Mouse (Mus musculus) neural tube, embryonic 14.5 days (tissue): Measurements from ENCODE around the gene Glis3. TPM values are rescaled to one million over a fixed set of nuclear protein-coding genes. Genes with fewer than 3 reads are reported as not detected.

Experiments used
- ATAC-seq: fragments of 200-750 bp; cut with Nextera tagmentation; 2 replicates; pipeline ENCODE4 v1.8.0; 2017; ENCODE audit warnings: low read depth, mild to moderate bottlenecking, moderate TSS enrichment, moderate library complexity
- H3K27ac ChIP-seq: fragments of 300-500 bp; sonication (generic); 2 replicates; pipeline ENCODE4 v1.5.1; 2014; ENCODE audit warnings: low read depth, mild to moderate bottlenecking, control low read depth, low read length, moderate library complexity, mixed read lengths
- H3K27me3 ChIP-seq: fragments of 300-500 bp; sonication (generic); 2 replicates; pipeline ENCODE4 v1.6.1; 2014; ENCODE audit warnings: low read length; ENCODE audit not compliant: control insufficient read depth, insufficient read depth
- H3K36me3 ChIP-seq: fragments of 300-500 bp; sonication (generic); 2 replicates; pipeline ENCODE4 v1.6.1; 2014; ENCODE audit warnings: low read length, mixed read lengths; ENCODE audit not compliant: control insufficient read depth, insufficient read depth
- H3K4me1 ChIP-seq: fragments of 300-500 bp; sonication (generic); 2 replicates; pipeline ENCODE4 v1.6.1; 2014; ENCODE audit warnings: low read length; ENCODE audit not compliant: control insufficient read depth, insufficient read depth
- H3K4me2 ChIP-seq: fragments of 300-500 bp; sonication (generic); 2 replicates; pipeline ENCODE4 v1.6.1; 2014; ENCODE audit warnings: mild to moderate bottlenecking, low read depth, low read length, control low read depth
- H3K4me3 ChIP-seq: fragments of 300-500 bp; sonication (generic); 2 replicates; pipeline ENCODE4 v1.5.1; 2014; ENCODE audit warnings: low read depth, low read length, control low read depth, mixed read lengths
- H3K9ac ChIP-seq: fragments of 300-500 bp; sonication (generic); replicated peaks from 2 replicates; pipeline ENCODE4 v1.6.1; 2014; ENCODE audit warnings: low read depth, mild to moderate bottlenecking, control low read depth, low read length, mixed read lengths
- H3K9me3 ChIP-seq: fragments of 300-500 bp; sonication (generic); 2 replicates; pipeline ENCODE4 v1.6.1; 2016; ENCODE audit warnings: low read length; ENCODE audit not compliant: control insufficient read depth
- WGBS: fragments of 180-500 bp; shearing (Covaris S2); extraction: QIAGEN DNeasy Blood & Tissue Kit; methylation state at CpG from one replicate; pipeline ENCODE4 v1.1.7; 2014; 5-methylcytosine and 5-hydroxymethylcytosine counted together
- polyA plus RNA-seq: library from polyadenylated mRNA; unstranded; fragments of >200 nt; fragmentation: Nextera tagmentation; extraction: Ambion mirVana; gene quantifications from 2 replicates; pipeline ENCODE4 v1.2.1, GENCODE M21; 2014

The Glis3 gene
- polyA plus RNA-seq, 1 experiment from 2014 or later: 2.7 TPM

DNA sequence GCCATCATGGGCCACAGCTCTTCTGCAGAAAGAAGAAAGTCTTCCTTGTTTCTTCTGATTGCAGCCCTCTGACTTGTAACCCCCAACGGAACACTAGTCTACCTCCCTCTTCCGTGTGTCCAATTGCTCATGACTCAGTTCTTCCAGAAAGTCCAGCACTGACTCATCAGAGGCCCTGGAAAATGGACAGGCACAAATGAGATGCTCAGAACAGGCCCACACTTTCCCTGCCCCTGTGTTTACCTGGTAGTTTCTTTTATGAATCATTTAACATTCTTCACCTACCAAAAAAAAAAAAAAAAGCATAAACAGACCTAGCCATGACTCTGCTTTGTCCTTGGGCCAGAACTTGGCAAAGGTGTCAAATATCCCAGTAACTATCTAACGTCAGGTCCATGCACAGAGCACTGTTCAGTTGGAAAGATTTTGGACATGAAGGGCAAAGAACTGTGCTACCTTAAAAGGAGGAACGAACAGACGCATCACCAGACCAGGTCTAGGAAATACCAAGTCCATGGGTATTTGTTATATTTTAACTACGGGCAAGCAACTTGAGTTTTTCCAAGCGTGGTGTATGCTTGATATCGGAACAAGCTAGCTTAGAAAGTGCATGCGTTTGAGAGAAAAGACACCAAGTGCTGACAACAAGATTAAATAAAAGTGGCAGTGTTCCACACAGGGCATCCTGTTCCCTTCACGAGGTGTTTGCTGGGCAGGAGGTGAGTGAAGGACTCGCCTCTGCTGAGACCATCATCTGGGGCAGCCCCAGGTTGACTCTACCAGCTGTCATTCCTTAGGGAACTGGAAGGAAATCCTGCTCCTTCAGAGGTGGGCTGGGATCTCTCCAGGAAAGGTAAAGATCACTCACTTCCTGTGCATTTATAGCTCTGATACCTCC lies 58.0 kb downstream of the Glis3 start:
- 91% methylated on average over 11 of the region's 11 CpGs for WGBS
- Histone ChIP-seq H3K27ac (no peak overlapping the region), H3K4me3 (no peak overlapping the region), H3K36me3 (no peaks in the 10 kb centered on the region), H3K4me1 (no peaks in the 10 kb centered on the region), H3K9ac (no peak overlapping the region), H3K9me3 (no peaks in the 10 kb centered on the region), H3K27me3 (no peaks in the 10 kb centered on the region), H3K4me2 (no peak overlapping the region)
- ATAC-seq: no peak

DNA sequence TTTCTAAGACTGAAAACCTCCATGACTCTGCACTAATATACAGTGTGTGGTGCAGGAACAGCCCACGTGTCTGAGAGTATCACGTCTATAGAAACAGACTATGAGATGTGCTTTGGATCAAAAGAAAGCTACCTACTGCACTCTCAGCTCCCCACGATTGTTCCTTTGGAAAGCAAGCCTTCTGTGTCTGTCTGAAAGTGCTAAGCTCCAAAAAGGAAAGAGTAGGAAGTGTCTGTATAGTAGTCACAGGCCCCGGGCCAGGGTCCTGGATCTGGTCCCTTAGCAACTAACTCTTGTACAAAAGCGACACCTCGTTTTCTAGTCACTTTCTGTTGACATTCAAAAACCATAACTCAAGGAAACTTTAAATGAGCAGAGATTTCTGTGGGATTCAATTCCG lies 62.1 kb downstream of the Glis3 start:
- no peaks in the 10 kb centered on the region for H3K9me3 ChIP-seq
- H3K4me2 ChIP-seq: no peak overlapping the region
- no peaks in the 10 kb centered on the region for H3K36me3 ChIP-seq
- WGBS: 91% methylated on average over 7 of the region's 7 CpGs
- no peaks in the 10 kb centered on the region for H3K4me1 ChIP-seq
- no peaks in the 10 kb centered on the region for H3K27me3 ChIP-seq
- H3K4me3 ChIP-seq: no peak overlapping the region
- no peak overlapping the region for H3K27ac ChIP-seq
- ATAC-seq: no peak
- no peak overlapping the region for H3K9ac ChIP-seq

DNA sequence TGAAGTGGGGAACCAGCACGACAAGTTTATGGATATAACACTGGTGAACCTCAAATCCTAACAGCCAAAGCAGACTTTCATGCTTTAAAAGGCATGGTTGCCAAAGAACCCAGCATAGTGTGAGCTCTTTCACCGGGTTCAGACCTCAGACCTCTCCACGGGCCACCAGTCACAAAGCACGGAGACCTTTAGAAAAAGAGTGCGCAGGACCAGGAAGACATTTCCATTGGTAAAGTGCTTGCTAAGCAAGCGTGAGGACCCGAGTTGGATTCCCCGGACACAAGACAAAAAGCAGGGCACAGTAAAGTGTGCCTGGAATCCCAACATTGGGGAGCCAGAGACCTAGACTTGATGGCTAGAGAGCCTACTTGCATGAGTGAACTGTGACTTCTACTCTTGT lies 62.7 kb downstream of the Glis3 start:
- no peak for ATAC-seq
- Histone ChIP-seq H3K4me2 (no peak overlapping the region), H3K9ac (no peak overlapping the region), H3K4me3 (no peak overlapping the region), H3K9me3 (no peaks in the 10 kb centered on the region), H3K4me1 (no peaks in the 10 kb centered on the region), H3K27ac (no peak overlapping the region), H3K27me3 (no peaks in the 10 kb centered on the region), H3K36me3 (no peaks in the 10 kb centered on the region)
- 66% methylated on average over 8 of the region's 8 CpGs for WGBS

DNA sequence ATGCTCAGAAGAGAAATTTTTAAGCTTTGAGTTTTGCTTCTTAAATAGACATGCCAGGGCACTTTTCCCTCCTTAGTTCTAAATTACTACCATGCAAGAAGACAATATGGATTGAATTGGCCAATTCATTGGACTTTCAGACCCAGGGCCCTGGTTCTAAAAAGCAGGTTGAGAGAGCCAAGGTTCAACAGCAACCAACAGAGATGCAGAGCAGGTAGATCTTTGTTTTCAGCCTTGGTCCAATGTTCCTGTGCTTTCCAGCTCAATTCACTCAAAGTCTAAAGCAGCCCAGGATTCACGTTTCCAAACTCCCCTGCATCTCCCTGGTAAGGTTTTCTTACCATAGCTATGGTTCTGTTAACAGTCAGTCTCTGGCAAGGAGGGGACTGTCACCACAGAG lies 63.4 kb downstream of the Glis3 start:
- Histone ChIP-seq H3K27me3 (no peaks in the 10 kb centered on the region), H3K4me1 (no peaks in the 10 kb centered on the region), H3K27ac (no peak overlapping the region), H3K9me3 (no peaks in the 10 kb centered on the region), H3K9ac (no peak overlapping the region), H3K36me3 (no peaks in the 10 kb centered on the region), H3K4me2 (no peak overlapping the region), H3K4me3 (no peak overlapping the region)
- 57% methylated on average over 1 of the region's 1 CpGs for WGBS
- no peak for ATAC-seq

DNA sequence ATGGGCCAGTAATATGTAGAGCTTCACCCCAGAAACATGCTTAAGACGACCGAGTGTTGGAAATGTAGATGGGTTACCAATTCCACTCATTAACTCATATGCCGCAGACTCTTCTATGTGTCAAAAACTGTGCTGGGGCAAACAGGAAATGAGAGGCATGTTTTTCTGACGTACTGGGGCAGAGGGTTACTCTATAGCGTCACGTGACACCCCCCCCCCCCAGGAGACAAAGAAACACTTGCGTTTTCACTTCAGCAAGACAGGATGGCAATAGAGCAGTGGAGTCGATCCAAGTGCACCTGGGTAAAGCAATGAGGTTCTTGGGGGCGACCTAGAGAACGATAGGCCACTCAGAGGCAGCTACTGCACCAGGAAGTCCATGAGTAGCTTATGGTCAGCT lies 67.6 kb downstream of the Glis3 start:
- no peak for ATAC-seq
- Histone ChIP-seq H3K9ac (no peak overlapping the region), H3K27ac (no peak overlapping the region), H3K4me2 (no peak overlapping the region), H3K4me1 (no peaks in the 10 kb centered on the region), H3K27me3 (no peaks in the 10 kb centered on the region), H3K36me3 (no peaks in the 10 kb centered on the region), H3K4me3 (no peak overlapping the region), H3K9me3 (no peaks in the 10 kb centered on the region)
- WGBS: 93% methylated on average over 10 of the region's 10 CpGs

DNA sequence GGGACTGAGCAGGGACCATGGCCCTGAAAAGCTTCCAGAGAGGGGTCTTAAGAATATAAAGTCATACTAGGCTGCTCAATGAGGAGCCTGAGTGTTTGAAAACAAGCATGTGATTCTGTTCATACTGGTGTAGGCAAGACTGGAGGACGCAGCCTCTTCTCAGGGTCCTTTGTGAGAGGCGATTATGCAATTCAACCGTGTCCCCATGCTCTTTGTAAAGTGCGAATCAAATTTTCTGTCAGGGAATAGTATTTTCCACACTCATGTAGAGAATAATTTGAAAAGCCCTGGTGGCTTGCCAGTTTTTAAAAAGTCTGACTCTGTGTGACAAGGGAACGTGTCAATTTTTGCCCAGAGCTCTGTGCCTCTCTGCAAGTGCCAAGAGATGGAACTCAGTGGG lies 71.1 kb downstream of the Glis3 start:
- Histone ChIP-seq H3K27ac (no peak overlapping the region), H3K4me3 (no peak overlapping the region), H3K9ac (no peak overlapping the region), H3K36me3 (no peaks in the 10 kb centered on the region), H3K9me3 (no peaks in the 10 kb centered on the region), H3K4me2 (no peak overlapping the region), H3K4me1 (no peaks in the 10 kb centered on the region), H3K27me3 (no peaks in the 10 kb centered on the region)
- 30% methylated on average over 5 of the region's 5 CpGs for WGBS
- ATAC-seq: no peak

DNA sequence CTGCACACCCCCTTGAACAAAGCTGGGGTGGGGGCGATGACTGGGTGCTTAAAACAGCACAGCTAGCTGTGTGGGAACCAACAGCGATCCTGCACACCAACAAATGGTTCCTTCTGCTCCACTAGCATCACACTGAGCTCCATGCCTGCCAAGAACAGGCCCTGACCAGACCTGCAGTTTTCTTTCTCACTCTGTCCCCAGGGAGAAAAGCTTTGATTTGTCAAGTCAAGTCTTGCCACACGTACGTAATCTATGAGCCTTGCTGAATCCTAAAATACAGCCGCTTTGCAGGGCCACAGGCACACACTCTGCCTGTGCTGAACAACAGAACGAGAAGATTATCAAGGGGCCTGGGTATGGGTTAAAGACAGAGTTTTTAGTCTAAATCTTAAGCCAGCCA lies 71.6 kb downstream of the Glis3 start:
- no peak for ATAC-seq
- H3K4me2 ChIP-seq: no peak overlapping the region
- H3K9me3 ChIP-seq: no peaks in the 10 kb centered on the region
- H3K36me3 ChIP-seq: no peaks in the 10 kb centered on the region
- 57% methylated on average over 6 of the region's 6 CpGs for WGBS
- no peaks in the 10 kb centered on the region for H3K4me1 ChIP-seq
- no peak overlapping the region for H3K9ac ChIP-seq
- no peaks in the 10 kb centered on the region for H3K27me3 ChIP-seq
- H3K27ac ChIP-seq: no peak overlapping the region
- no peak overlapping the region for H3K4me3 ChIP-seq

DNA sequence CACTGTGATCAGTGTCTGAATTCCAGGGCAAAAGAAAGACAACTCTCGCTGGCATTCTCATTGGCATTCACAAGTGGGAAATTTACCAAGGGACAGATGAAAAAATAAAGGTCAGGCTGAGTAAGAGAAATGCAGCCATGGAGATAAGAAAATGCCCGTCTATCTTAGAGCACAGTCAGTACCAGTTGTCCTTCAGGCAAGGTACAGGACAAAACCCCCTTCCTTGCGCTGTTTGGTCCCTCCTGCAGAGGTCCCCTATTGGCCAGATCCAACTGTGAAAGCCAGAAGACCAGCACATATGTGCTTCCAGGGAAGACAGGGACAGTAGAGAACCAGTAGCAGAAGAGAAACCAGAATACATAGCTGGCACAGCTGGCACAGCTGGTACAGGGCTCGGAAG lies 79.0 kb downstream of the Glis3 start:
- Histone ChIP-seq H3K4me3 (no peak overlapping the region), H3K27me3 (no peaks in the 10 kb centered on the region), H3K4me2 (no peak overlapping the region), H3K9me3 (no peaks in the 10 kb centered on the region), H3K4me1 (no peaks in the 10 kb centered on the region), H3K36me3 (no peaks in the 10 kb centered on the region), H3K27ac (no peak overlapping the region), H3K9ac (no peak overlapping the region)
- no peak for ATAC-seq
- WGBS: 82% methylated on average over 4 of the region's 4 CpGs

DNA sequence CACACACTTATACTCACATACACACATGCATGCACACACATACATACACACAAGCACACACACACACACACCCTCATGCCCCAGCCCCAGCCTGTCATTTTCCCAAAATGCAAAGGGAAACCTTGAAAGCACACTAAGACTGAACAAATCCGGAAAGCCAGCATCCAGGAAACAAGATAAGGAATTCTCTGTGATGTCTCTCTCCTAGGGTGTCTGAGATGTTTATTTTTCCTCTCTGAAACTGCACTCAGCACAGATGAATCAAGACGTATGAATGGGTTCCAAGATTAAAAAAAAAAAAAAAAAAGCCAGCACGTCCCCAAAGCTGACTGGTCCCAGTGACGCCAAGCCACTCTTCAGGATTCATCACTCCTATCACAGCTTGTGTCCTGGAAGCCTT lies 85.7 kb downstream of the Glis3 start:
- WGBS: 35% methylated on average over 4 of the region's 4 CpGs

More for the DNA sequence above, 85.7 kb downstream of the Glis3 start:
- Histone ChIP-seq H3K9ac (no peak overlapping the region), H3K36me3 (no peaks in the 10 kb centered on the region), H3K4me2 (no peak overlapping the region), H3K9me3 (no peaks in the 10 kb centered on the region), H3K4me3 (no peak overlapping the region), H3K4me1 (0 out of 2 replicates have a peak, but pooled peaks cover 2% of the 10 kb centered on the region), H3K27ac (no peak overlapping the region), H3K27me3 (no peaks in the 10 kb centered on the region)
- no peak for ATAC-seq
